Mouse (Mus musculus) hindbrain, postnatal 0 days (tissue): ENCODE measurements around the gene Ccdc88c. TPM values are rescaled to one million over a fixed set of nuclear protein-coding genes. Genes with fewer than 3 reads are reported as not detected.

Source experiments
- ATAC-seq: fragments of 200-750 bp; cut with Nextera tagmentation; 2 replicates; pipeline ENCODE4 v1.8.0; 2017; ENCODE audit warnings: mild to moderate bottlenecking, moderate TSS enrichment, moderate library complexity
- DNase-seq: peaks from one replicate; pipeline ENCODE4 v3.0.0-alpha.2; 2015; ENCODE audit warnings: low spot score
- H3K27ac ChIP-seq: fragments of 300-500 bp; sonication (generic); 2 replicates; pipeline ENCODE4 v1.5.1; 2014; ENCODE audit warnings: mild to moderate bottlenecking
- H3K27me3 ChIP-seq: fragments of 300-500 bp; sonication (generic); 2 replicates; pipeline ENCODE4 v1.6.1; 2014; ENCODE audit warnings: low read length, mixed read lengths; ENCODE audit not compliant: insufficient read depth
- H3K36me3 ChIP-seq: fragments of 300-500 bp; sonication (generic); 2 replicates; pipeline ENCODE4 v1.6.1; 2014; ENCODE audit warnings: low read length, mixed read lengths; ENCODE audit not compliant: insufficient read depth
- H3K4me1 ChIP-seq: fragments of 300-500 bp; sonication (generic); 2 replicates; pipeline ENCODE4 v1.6.1; 2014; ENCODE audit warnings: antibody characterized with exemption, low read length, mixed read lengths; ENCODE audit not compliant: insufficient read depth
- H3K4me2 ChIP-seq: fragments of 300-500 bp; sonication (generic); 2 replicates; pipeline ENCODE4 v1.6.1; 2014; ENCODE audit warnings: low read depth, mild to moderate bottlenecking, low read length, moderate library complexity, mixed read lengths
- H3K4me3 ChIP-seq: fragments of 300-500 bp; sonication (generic); 2 replicates; pipeline ENCODE4 v1.5.1; 2014; ENCODE audit warnings: low read length
- H3K9ac ChIP-seq: fragments of 300-500 bp; sonication (generic); replicated peaks from 2 replicates; pipeline ENCODE4 v1.6.1; 2014; ENCODE audit warnings: mild to moderate bottlenecking, low read length, moderate library complexity, mixed read lengths
- H3K9me3 ChIP-seq: fragments of 300-500 bp; sonication (generic); 2 replicates; pipeline ENCODE4 v1.6.1; 2016; ENCODE audit warnings: low read length, mixed read lengths
- CTCF ChIP-seq: IDR thresholded peaks from 2 replicates; pipeline ENCODE4 v1.5.1; 2016; ENCODE audit warnings: antibody characterized with exemption, control low read depth, low read depth
- WGBS: fragments of 180-500 bp; shearing (Covaris S2); extraction: QIAGEN DNeasy Blood & Tissue Kit; methylation state at CpG from one replicate; pipeline ENCODE4 v1.1.7; 2014; 5-methylcytosine and 5-hydroxymethylcytosine counted together
- polyA plus RNA-seq: library from polyadenylated mRNA; unstranded; fragments of >200 nt; fragmentation: Nextera tagmentation; extraction: Ambion mirVana; gene quantifications from 2 replicates; pipeline ENCODE4 v1.2.1, GENCODE M21; 2015
- total RNA-seq: library from RNA; depleted of rRNA; stranded (reverse); fragments of >200 nt; gene quantifications from 2 replicates; pipeline ENCODE4 v1.2.3, GENCODE M21; 2014

Ccdc88c gene
- total and polyA plus RNA-seq, 2 experiments from 2014 or later: 11.2 to 17.7 TPM

GRCm38 (mm10) chr12:100890548-100890947, 138.3 kb downstream of the Ccdc88c start:
- Histone ChIP-seq H3K27me3 (no peaks in the 10 kb centered on the region), H3K36me3 (no peaks in the 10 kb centered on the region), H3K9ac (no peak overlapping the region), H3K4me2 (no peak overlapping the region), H3K4me1 (peaks cover 2% of the 10 kb centered on the region; the same call in 1 of the 2 replicates), H3K27ac (no peak overlapping the region), H3K4me3 (no peak overlapping the region), H3K9me3 (no peaks in the 10 kb centered on the region)
- no peak for TF ChIP-seq CTCF
- no peak for DNase-seq
- no peak for ATAC-seq
- WGBS: 91% methylated on average over 3 of the region's 3 CpGs

DNA sequence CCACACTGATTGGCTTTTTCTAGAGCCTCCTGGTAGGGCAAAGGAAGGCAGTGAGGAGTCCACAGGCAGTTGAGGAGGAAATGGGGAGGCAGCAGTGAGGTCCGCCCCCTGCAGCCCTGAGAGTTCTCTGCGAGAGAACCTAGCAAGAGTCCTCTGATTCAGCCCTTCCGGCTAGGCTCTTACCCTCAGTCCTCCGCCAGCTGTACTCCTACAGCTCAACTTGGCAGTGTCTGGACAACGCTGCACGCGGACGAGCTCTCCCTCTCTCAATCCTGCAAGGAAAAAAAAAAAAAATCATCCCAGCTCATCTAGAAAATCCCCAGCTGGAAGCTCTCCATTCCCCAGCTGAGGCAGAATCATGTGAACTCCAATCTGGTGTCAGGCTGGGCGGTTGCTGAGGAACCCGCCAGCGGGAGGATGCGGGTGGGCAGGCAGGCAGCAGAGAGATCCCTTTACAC, 141.0 kb downstream of the Ccdc88c start:
- no peak for TF ChIP-seq CTCF
- WGBS: 22% methylated on average over 12 of the region's 12 CpGs
- Histone ChIP-seq H3K9ac (no peak overlapping the region; the same call in 1 of the 2 replicates), H3K36me3 (no peaks in the 10 kb centered on the region), H3K9me3 (no peaks in the 10 kb centered on the region), H3K4me2 (peak overlapping the region; percentile 10), H3K27me3 (no peaks in the 10 kb centered on the region), H3K4me1 (no peaks in the 10 kb centered on the region), H3K4me3 (no peak overlapping the region), H3K27ac (no peak overlapping the region)
- ATAC-seq (peak; percentile 79), DNase-seq (peak; percentile 77)

GRCm38 (mm10) chr12:100886877-100887276, 142.0 kb downstream of the Ccdc88c start:
- Histone ChIP-seq H3K27me3 (no peaks in the 10 kb centered on the region), H3K27ac (no peak overlapping the region), H3K4me1 (no peaks in the 10 kb centered on the region), H3K9ac (no peak overlapping the region), H3K36me3 (no peaks in the 10 kb centered on the region), H3K4me2 (no peak overlapping the region), H3K9me3 (no peaks in the 10 kb centered on the region), H3K4me3 (no peak overlapping the region)
- no peak for TF ChIP-seq CTCF
- WGBS: 63% methylated on average over 4 of the region's 4 CpGs
- ATAC-seq (no peak), DNase-seq (no peak)

- no peak for TF ChIP-seq CTCF
- Histone ChIP-seq H3K9ac (no peak overlapping the region), H3K27me3 (no peaks in the 10 kb centered on the region), H3K4me2 (no peak overlapping the region), H3K4me3 (no peak overlapping the region), H3K36me3 (no peaks in the 10 kb centered on the region), H3K4me1 (no peaks in the 10 kb centered on the region), H3K27ac (no peak overlapping the region), H3K9me3 (no peaks in the 10 kb centered on the region)
- no peak for ATAC-seq
- DNase-seq: no peak
- 94% methylated on average over 3 of the region's 3 CpGs for WGBS
Measured at GRCm38 (mm10) chr12:100885585-100885984, 143.3 kb downstream of the Ccdc88c start.

DNA sequence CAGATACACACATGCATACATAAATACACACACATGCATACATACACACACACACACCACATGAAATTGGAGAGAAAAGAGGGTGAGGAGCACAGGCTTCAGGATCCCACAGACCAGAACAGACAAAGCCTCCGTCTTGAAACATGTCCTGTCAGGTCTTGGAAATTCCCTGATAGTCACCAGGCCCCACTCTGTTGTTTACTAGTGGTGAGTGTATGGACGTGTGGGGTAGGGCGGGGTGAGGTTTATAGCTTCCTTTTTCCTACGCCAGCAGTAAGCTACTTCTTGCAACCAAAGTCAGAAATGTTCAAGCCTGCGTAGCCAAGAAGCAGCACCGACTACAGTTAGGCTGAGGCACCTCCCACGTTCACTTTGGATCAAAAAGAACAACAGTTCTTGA, 145.7 kb downstream of the Ccdc88c start:
- TF ChIP-seq CTCF: no peak
- DNase-seq (no peak), ATAC-seq (no peak)
- H3K36me3 ChIP-seq: 0 out of 2 replicates have a peak, but pooled peaks cover under 1% of the 10 kb centered on the region
- WGBS: 87% methylated on average over 7 of the region's 7 CpGs
- H3K9me3 ChIP-seq: no peaks in the 10 kb centered on the region
- no peak overlapping the region for H3K9ac ChIP-seq
- H3K27ac ChIP-seq: no peak overlapping the region
- no peaks in the 10 kb centered on the region for H3K27me3 ChIP-seq
- no peak overlapping the region for H3K4me2 ChIP-seq
- H3K4me1 ChIP-seq: no peaks in the 10 kb centered on the region
- H3K4me3 ChIP-seq: no peak overlapping the region

GRCm38 (mm10) chr12:100878556-100878955, 150.3 kb downstream of the Ccdc88c start:
- ATAC-seq: no peak
- no peak for DNase-seq
- Histone ChIP-seq H3K9me3 (no peaks in the 10 kb centered on the region), H3K36me3 (0 out of 2 replicates have a peak, but pooled peaks cover 4% of the 10 kb centered on the region), H3K4me3 (no peak overlapping the region), H3K27ac (no peak overlapping the region), H3K4me1 (no peaks in the 10 kb centered on the region), H3K4me2 (no peak overlapping the region), H3K27me3 (no peaks in the 10 kb centered on the region), H3K9ac (no peak overlapping the region)
- WGBS: 77% methylated on average over 16 of the region's 16 CpGs
- TF ChIP-seq CTCF: no peak

DNA sequence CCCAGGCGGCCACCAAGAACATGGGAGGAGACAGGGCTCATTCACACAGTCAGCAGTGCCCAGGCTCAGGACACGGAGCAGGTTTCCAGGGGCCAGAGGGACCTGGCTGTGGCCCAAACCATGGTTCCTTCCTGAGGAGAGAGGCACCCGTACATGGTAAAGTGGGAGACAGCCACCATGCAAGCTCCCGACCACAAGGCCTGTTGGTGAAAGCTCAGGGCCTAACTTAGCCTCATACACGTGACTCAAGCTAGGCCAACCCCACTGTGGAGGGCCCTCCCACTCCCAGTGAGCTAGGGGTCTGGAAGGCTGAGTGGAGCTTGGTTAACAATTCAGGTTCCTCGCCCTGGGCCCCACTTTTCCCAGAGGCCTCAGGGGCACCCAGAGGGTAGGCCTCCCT, 150.9 kb downstream of the Ccdc88c start:
- Histone ChIP-seq H3K27me3 (no peaks in the 10 kb centered on the region), H3K4me2 (no peak overlapping the region), H3K4me1 (no peaks in the 10 kb centered on the region), H3K4me3 (no peak overlapping the region), H3K9me3 (no peaks in the 10 kb centered on the region), H3K9ac (no peak overlapping the region), H3K36me3 (0 out of 2 replicates have a peak, but pooled peaks cover 4% of the 10 kb centered on the region), H3K27ac (no peak overlapping the region)
- WGBS: 70% methylated on average over 6 of the region's 6 CpGs
- DNase-seq (no peak), ATAC-seq (no peak)
- TF ChIP-seq CTCF: no peak
